Mouse (Mus musculus) erythroblast, embryonic 14.5 days (primary cell): ENCODE data around the gene Cdk6.
"Not testable (repeated sequence)": the region's sequence is repeated elsewhere in the genome, so short reads cannot be mapped to it uniquely, and the experiment has no call there.

Experiments used
- GATA1 ChIP-seq: IDR thresholded peaks from 2 replicates; pipeline ENCODE4 v1.6.1; 2012; ENCODE audit warnings: low read length, inconsistent platforms, mixed read lengths
- TAL1 ChIP-seq: IDR thresholded peaks from 3 replicates; pipeline ENCODE4 v1.6.1; 2012; ENCODE audit warnings: low read length, inconsistent platforms, mixed read lengths

DNA sequence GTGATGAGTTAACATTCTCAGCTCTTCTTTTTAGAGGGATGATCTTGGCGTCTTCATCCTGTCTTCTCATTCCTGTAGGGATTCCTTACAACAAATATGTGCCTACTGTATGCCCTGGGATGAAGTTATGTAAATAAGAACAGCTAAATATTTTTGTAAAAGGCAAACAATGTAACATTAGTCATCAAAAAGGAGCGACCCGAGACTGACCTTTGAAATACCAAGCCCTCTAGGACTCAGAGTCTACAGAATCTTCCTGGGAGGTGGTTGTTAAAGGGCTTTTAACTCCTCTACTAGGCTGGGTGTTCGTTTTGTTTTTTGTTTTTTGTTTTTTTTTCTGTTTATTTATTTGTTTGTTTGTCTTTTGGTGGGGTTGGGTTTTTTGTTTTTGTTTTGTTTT is 4.3 kb downstream of the Cdk6 start:
- not testable (repeated sequence) for TF ChIP-seq GATA1, TAL1
